Mouse (Mus musculus): ENCODE measurements around the gene Plxna4.

The Plxna4 gene

DNA sequence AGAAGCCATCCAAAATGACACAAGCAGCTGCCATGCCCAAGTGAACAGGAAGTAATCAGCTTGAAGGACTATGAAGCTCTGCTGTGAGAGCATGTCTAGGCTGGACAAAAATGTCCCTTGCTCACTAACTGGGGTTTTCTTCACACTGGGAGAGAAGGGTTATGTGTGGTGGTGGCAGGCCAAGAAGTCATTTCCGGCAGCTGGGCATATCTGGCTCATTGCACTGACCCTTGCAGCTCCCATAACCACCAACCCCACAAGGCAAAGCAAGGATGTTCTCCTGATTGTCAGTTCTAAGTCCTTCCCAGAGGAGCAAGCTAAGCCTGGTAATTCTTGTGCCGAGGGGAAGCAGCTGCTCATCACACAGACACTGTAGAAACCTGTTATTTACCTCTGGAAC is 239.0 kb downstream of the Plxna4 start:
- no peak for DNase-seq (ENCODE audit: extremely low spot score)

DNA sequence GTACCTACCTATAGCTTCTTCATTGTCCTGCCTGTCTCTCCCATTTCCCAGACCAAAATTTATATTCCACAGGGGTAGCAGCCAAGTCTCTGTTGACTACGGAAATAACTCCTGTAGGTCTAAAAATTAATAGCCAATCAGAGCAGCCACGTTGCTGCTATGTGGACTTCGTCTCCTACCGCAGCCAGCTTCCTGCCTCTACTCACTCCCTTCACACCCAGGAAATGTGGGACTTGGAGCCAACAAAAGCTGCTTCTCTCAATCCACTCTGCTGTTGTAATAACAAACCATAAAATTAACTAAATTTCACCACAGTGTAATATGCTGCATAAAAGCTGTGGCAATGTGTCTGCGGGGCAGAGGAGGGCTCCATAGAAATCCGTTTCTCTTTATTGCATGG is 239.9 kb downstream of the Plxna4 start:
- no peak for DNase-seq (ENCODE audit: extremely low spot score)

GRCm38 (mm10) chr6:32346015-32346414 is 242.0 kb downstream of the Plxna4 start:
- DNase-seq (ENCODE audit: extremely low spot score): no peak

- no peak for DNase-seq (ENCODE audit: extremely low spot score)
Measured at GRCm38 (mm10) chr6:32342727-32343126, 245.3 kb downstream of the Plxna4 start.

GRCm38 (mm10) chr6:32342272-32342671 is 245.7 kb downstream of the Plxna4 start:
- DNase-seq (ENCODE audit: extremely low spot score): no peak

DNA sequence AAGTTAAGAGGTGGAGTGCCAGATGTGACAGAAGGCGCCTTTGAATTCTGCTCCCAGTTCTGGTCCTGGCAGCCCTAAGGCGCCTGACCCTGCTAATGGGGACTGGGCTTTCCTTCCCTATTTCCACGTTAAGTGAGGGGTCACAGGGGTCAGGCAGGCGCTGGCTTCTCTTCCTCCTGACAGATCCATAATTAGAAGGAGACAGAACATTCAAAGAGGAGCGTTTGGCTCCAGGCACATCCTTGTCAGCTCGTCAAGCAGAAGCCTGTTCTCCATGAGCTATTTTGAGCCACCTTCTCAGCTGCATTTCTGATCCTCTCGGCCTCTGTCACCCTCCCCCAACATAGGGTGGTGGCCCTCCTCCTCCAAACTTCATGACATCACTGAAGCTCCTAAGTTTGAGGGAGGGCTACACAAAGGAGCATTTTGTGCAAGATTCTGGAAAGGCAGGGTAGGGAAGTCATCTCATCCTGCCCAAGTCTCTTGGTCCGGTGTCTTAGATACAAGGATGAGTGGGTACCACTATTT is 249.5 kb downstream of the Plxna4 start:
- peak; percentile 48 for DNase-seq (ENCODE audit: extremely low spot score)

DNA sequence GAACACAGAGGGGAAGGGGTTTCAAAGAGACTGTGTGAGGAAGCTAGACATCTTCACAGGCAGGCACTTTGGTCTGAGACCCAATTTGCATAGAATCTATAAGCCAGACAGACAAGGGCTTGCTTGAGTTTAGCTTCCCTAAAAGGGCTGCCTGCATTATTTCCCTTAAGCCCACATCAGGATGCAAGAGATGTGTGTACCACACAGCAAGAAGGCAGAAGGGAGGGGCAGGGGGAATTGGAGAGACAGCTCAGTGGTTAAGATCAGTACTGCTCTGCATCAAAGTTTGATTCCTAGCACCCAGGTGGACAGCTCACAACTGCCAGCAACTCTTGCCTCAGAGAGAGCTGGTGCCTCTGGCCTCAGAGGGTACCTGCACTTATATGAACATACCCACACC is 256.7 kb downstream of the Plxna4 start:
- no peak for DNase-seq (ENCODE audit: extremely low spot score)

- DNase-seq (ENCODE audit: extremely low spot score): no peak
Measured at GRCm38 (mm10) chr6:32330034-32330795, 257.8 kb downstream of the Plxna4 start.

GRCm38 (mm10) chr6:32328028-32328427 is 260.0 kb downstream of the Plxna4 start:
- DNase-seq (ENCODE audit: extremely low spot score): peak; percentile 83

- peak; percentile 39 for DNase-seq (ENCODE audit: extremely low spot score)
Measured at GRCm38 (mm10) chr6:32327173-32327572, 260.8 kb downstream of the Plxna4 start.

DNA sequence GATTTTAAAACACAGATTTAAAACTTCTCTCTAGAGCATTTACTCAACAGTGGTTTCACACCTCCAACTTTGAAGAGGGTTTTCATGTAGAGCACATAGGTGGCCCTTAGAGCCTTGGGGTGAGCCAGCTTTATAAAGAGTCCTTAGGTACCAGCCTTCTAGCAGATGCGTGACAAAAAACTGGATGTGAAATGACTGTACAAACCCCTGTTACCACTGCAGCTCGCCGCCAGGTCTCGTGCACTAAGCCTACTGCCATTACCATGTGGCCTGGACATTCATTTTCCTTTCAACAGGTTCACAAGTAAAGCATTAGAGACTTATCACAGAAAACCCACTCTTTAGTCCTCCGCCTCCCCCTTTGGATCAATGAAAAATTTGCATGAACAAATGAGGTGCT is 261.6 kb downstream of the Plxna4 start:
- no peak for DNase-seq (ENCODE audit: extremely low spot score)

GRCm38 (mm10) chr6:32325851-32326250 is 262.1 kb downstream of the Plxna4 start:
- DNase-seq (ENCODE audit: extremely low spot score): no peak

DNA sequence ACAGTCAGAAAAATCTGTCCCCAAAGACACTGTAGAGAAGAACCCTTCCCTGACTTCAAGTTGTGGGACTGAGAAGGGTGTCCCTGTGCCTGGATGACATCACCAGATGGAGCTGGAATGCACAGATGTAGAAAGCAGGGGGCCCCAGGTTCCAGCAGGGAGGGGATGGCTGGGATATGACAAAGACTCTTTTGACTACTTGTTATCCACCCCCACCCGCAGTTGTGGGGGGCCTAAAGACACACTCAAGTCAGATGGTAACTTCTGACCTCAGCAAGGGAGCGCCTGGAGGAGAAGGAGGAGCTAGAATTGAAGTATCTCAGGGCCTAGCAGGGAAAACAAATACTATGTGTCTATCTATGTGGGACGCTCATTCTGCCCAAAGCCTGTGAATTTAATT is 266.8 kb downstream of the Plxna4 start:
- no peak for DNase-seq (ENCODE audit: extremely low spot score)

DNA sequence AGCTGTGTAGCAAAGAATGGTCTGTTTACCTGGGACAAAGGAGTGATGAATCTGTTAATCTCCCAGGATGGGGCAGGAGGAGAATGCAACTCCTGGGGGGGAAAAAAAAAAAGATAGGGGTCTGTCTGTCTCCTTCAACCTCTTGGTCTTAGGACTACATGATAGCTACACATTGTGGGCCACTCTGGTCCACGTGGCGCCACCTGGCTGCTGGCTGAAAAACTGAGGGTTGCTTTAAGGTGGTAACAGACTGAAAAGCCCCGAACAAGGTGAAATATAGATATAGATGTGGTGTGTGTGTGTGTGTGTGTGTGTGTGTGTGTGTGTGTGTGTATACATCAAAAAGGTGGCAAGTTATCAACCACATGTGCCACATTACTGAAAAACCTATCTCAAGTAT is 267.7 kb downstream of the Plxna4 start:
- no peak for DNase-seq (ENCODE audit: extremely low spot score)

- no peak for DNase-seq (ENCODE audit: extremely low spot score)
Measured at GRCm38 (mm10) chr6:32317470-32317869, 270.5 kb downstream of the Plxna4 start.

DNA sequence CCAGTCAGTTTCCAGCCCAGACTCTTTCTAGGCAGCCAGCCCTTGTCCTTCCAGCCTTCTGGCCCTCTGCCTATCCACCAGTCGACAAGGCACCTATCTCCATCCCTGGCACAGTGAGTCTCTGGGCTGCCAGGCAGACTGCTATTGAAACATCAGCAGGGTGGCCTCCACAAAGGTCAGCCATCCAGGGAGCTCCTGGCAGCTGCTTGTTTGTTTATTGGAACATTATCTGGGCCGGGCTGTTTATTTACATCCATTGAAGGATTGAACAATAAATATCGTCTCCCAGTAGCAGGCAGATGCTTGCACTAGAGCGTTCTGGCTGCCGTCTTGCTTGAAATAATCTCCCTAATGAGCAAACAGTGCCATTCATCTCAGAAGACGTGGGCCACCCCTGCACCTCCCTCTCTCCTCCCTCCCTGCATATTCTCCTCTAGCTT is 273.0 kb downstream of the Plxna4 start:
- DNase-seq (ENCODE audit: extremely low spot score): no peak

- DNase-seq (ENCODE audit: extremely low spot score): no peak
Measured at GRCm38 (mm10) chr6:32309147-32309546, 278.8 kb downstream of the Plxna4 start.

DNA sequence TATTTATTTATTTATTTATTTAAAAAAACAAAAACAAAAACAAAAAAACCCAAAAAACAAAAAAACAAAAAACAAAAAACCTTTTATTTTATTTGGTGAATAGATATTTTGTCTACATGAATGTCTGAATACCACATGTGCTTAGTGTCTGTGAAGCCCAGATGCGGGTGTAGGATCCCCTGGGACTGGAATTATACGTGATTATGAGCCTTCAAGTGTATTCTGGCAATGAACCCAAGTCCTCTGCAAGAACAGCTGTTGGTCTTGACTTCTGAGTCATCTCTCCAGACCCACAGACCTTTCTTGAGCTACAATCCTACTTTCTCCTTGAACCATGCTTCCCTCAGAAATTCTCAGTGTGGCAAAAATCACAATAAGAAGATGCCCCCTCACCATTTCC is 287.4 kb downstream of the Plxna4 start:
- DNase-seq (ENCODE audit: extremely low spot score): no peak

DNA sequence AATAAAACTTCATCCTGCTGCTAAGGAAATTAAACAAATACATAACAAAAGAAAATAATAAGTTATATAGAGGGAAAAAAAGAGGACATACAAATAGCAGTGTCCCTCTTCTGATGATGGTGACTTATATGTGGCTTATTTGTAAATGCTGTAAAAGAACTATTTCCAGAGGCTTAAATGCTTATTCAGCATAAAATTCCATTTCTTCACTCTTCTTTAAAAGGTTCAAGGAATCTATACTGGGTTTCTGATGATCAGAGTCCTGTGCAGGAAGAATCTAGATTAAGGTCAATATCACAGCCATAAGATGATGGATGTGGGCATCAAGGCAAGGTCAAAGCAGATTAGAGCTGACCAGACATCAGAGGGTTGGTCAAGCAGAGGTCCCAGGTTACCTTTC is 306.5 kb downstream of the Plxna4 start:
- DNase-seq (ENCODE audit: extremely low spot score): no peak

GRCm38 (mm10) chr6:32280728-32281127 is 307.3 kb downstream of the Plxna4 start:
- peak; percentile 28 for DNase-seq (ENCODE audit: extremely low spot score)

- no peak for DNase-seq (ENCODE audit: extremely low spot score)
Measured at GRCm38 (mm10) chr6:32271463-32271862, 316.5 kb downstream of the Plxna4 start.

GRCm38 (mm10) chr6:32266085-32266484 is 321.9 kb downstream of the Plxna4 start:
- no peak for DNase-seq (ENCODE audit: extremely low spot score)

- DNase-seq (ENCODE audit: extremely low spot score): no peak
Measured at GRCm38 (mm10) chr6:32261339-32261738, 326.7 kb downstream of the Plxna4 start.

DNA sequence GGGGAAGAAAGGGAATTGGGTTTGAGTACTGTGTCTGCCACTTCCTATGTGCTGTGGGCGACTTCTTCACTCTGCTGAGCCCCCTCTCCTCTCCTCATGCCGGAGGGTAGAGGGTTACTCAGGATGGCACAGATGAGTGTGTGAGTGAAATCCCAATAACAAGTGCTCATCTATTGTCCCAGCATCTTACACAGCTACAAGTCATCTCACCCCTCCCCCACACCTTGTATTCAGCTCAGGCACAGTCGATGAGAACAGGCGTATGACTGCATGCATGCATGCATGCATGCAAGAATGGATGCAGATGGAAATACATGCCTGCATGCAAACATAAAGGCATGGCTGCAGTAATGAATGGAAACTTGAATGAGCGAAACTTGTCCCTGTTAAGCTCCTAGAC is 327.7 kb downstream of the Plxna4 start:
- no peak for DNase-seq (ENCODE audit: extremely low spot score)

Data from embryo, embryonic 9.5 days (tissue).